Mouse (Mus musculus): ENCODE results near the gene Tax1bp3. TPM values are rescaled to one million over a fixed set of nuclear protein-coding genes. Genes with fewer than 3 reads are reported as not detected.

Gene Tax1bp3
- polyA plus RNA-seq, 1 experiment: 85.2 TPM

DNA sequence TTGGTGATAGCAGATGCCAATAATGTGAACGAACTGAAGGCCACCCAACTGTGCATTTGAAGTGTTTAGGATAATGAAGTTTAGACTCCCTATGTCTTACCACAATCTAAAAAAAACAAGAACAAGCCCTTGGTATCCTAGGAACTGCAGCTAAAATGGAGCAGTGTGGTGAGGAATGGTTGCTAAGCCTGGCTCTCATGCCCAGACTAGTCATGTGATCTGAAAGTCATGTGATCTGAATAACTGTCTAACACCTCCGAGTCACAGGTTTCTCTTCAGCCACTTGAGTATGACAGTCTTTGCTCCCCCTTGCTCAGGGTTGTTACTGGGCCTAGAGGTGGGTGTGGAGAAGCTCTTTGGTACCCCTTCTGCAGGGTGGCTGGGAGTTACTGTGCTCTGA is 55.6 kb downstream of the Tax1bp3 start:
- Histone ChIP-seq H3K27me3 (ENCODE audit: control insufficient read depth, insufficient read depth, insufficient read length) (no peaks in the 10 kb centered on the region), H3K79me2 (ENCODE audit: control insufficient read depth, insufficient read depth) (no peaks in the 10 kb centered on the region), H3K36me3 (ENCODE audit: control insufficient read depth, insufficient read depth) (no peaks in the 10 kb centered on the region), H3ac (ENCODE audit: control insufficient read depth, insufficient read length) (no peak overlapping the region), H3K4me3 (no peak overlapping the region), H3K4me2 (ENCODE audit: low read depth) (no peak overlapping the region)
- TF ChIP-seq CEBPB (IDR thresholded peaks at IDR 0.05; ENCODE audit: insufficient read depth, poor library complexity, severe bottlenecking) (no peak), POLR2A (IDR thresholded peaks at IDR 0.05; ENCODE audit: insufficient read length, low read depth) (no peak), E2F4 (IDR thresholded peaks at IDR 0.05; ENCODE audit: insufficient read depth) (no peak), MYOG (IDR thresholded peaks at IDR 0.05; ENCODE audit: control insufficient read depth in 1 of 3, insufficient read depth in 1 of 3, insufficient read length in 2 of 3, low read depth in 2 of 3) (no peak), TCF3 (IDR thresholded peaks at IDR 0.05; ENCODE audit: insufficient read length, low read depth) (no peak), USF1 (IDR thresholded peaks at IDR 0.05; ENCODE audit: low read depth) (peak; percentile 50), MAX (IDR thresholded peaks at IDR 0.05; ENCODE audit: low read depth) (no peak), SRF (IDR thresholded peaks at IDR 0.05; ENCODE audit: control insufficient read depth, insufficient read length, low read depth) (no peak)

Other genes starting within 250 kb of the Tax1bp3 start
- gene Atp2a3, start 215.9 kb upstream of the Tax1bp3 start, polyA plus RNA-seq (2012; fragmentation: generic; extraction: Trizol): 26.1 TPM
- 0.24 TPM for gene P2rx1, start 178.0 kb upstream of the Tax1bp3 start, polyA plus RNA-seq (2012; fragmentation: generic; extraction: Trizol)
- gene Camkk1, start 158.1 kb upstream of the Tax1bp3 start, polyA plus RNA-seq (2012; fragmentation: generic; extraction: Trizol): 3.3 TPM
- gene Ncbp3, start 129.3 kb upstream of the Tax1bp3 start, polyA plus RNA-seq (2012; fragmentation: generic; extraction: Trizol): 3.5 TPM
- 0.06 TPM for gene Itgae, start 86.5 kb upstream of the Tax1bp3 start, polyA plus RNA-seq (2012; fragmentation: generic; extraction: Trizol)
- 3.3 TPM for gene Haspin, start 38.8 kb upstream of the Tax1bp3 start, polyA plus RNA-seq (2012; fragmentation: generic; extraction: Trizol)
- gene P2rx5, start 16.7 kb upstream of the Tax1bp3 start, polyA plus RNA-seq (2012; fragmentation: generic; extraction: Trizol): 3.5 TPM
- 68.2 TPM for gene Emc6, start within 50 bp of the Tax1bp3 start, polyA plus RNA-seq (2012; fragmentation: generic; extraction: Trizol)
- 11.6 TPM for gene Ctns, start 22.0 kb downstream of the Tax1bp3 start, polyA plus RNA-seq (2012; fragmentation: generic; extraction: Trizol)
- 1.3 TPM for gene Shpk, start 22.4 kb downstream of the Tax1bp3 start, polyA plus RNA-seq (2012; fragmentation: generic; extraction: Trizol)
- 0.17 TPM for gene Trpv1, start 57.2 kb downstream of the Tax1bp3 start, polyA plus RNA-seq (2012; fragmentation: generic; extraction: Trizol)
- 0.05 TPM for gene Trpv3, start 90.3 kb downstream of the Tax1bp3 start, polyA plus RNA-seq (2012; fragmentation: generic; extraction: Trizol)
- 5.3 TPM for gene Aspa, start 152.5 kb downstream of the Tax1bp3 start, polyA plus RNA-seq (2012; fragmentation: generic; extraction: Trizol)
- gene Gm49340, start 152.7 kb downstream of the Tax1bp3 start, polyA plus RNA-seq (2012; fragmentation: generic; extraction: Trizol): not detected
- not detected for gene Spata22, start 152.7 kb downstream of the Tax1bp3 start, polyA plus RNA-seq (2012; fragmentation: generic; extraction: Trizol)
- gene Olfr20, start 173.7 kb downstream of the Tax1bp3 start, polyA plus RNA-seq (2012; fragmentation: generic; extraction: Trizol): not detected
- not detected for gene Olfr376, start 194.2 kb downstream of the Tax1bp3 start, polyA plus RNA-seq (2012; fragmentation: generic; extraction: Trizol)
- not detected for gene Olfr1, start 222.5 kb downstream of the Tax1bp3 start, polyA plus RNA-seq (2012; fragmentation: generic; extraction: Trizol)

All from myocyte (in vitro differentiated cells).